Mouse (Mus musculus) lung, embryonic 15.5 days (tissue): ENCODE results near the gene Filip1. TPM values are rescaled to one million over a fixed set of nuclear protein-coding genes. Genes with fewer than 3 reads are reported as not detected.

Experiments
- ATAC-seq: fragments of 200-750 bp; cut with Nextera tagmentation; 2 replicates; pipeline ENCODE4 v1.8.0; 2017; ENCODE audit warnings: moderate number of reproducible peaks, borderline replicate concordance; ENCODE audit not compliant: low FRiP score, low TSS enrichment; ENCODE audit errors: extremely low read depth
- H3K27ac ChIP-seq: fragments of 300-500 bp; sonication (generic); 2 replicates; pipeline ENCODE4 v1.5.1; 2015; ENCODE audit warnings: moderate library complexity, mild to moderate bottlenecking, inconsistent platforms
- H3K27me3 ChIP-seq: fragments of 300-500 bp; sonication (generic); 2 replicates; pipeline ENCODE4 v1.6.1; 2015; ENCODE audit warnings: inconsistent platforms
- H3K36me3 ChIP-seq: fragments of 300-500 bp; sonication (generic); 2 replicates; pipeline ENCODE4 v1.6.1; 2015; ENCODE audit warnings: inconsistent platforms
- H3K4me1 ChIP-seq: fragments of 300-500 bp; sonication (generic); 2 replicates; pipeline ENCODE4 v1.6.1; 2015; ENCODE audit warnings: inconsistent platforms
- H3K4me2 ChIP-seq: fragments of 300-500 bp; sonication (generic); 2 replicates; pipeline ENCODE4 v1.6.1; 2015; ENCODE audit warnings: inconsistent platforms, mild to moderate bottlenecking, moderate library complexity
- H3K4me3 ChIP-seq: fragments of 300-500 bp; sonication (generic); 2 replicates; pipeline ENCODE4 v1.5.1; 2015; ENCODE audit warnings: mild to moderate bottlenecking, inconsistent platforms
- H3K9ac ChIP-seq: fragments of 300-500 bp; sonication (generic); 2 replicates; pipeline ENCODE4 v1.6.1; 2015; ENCODE audit warnings: inconsistent platforms
- H3K9me3 ChIP-seq: fragments of 300-500 bp; sonication (generic); 2 replicates; pipeline ENCODE4 v1.6.1; 2016; ENCODE audit warnings: inconsistent platforms
- WGBS: fragments of 180-500 bp; shearing (Covaris S2); methylation state at CpG from one replicate; pipeline ENCODE4 v1.1.7; 2015; 5-methylcytosine and 5-hydroxymethylcytosine counted together
- polyA plus RNA-seq: library from polyadenylated mRNA; unstranded; fragments of >200 nt; fragmentation: Nextera tagmentation; extraction: Ambion mirVana; gene quantifications from 2 replicates; pipeline ENCODE4 v1.2.1, GENCODE M21; 2015

The Filip1 gene
- polyA plus RNA-seq, 1 experiment from 2014 or later, result 13.3 TPM

DNA sequence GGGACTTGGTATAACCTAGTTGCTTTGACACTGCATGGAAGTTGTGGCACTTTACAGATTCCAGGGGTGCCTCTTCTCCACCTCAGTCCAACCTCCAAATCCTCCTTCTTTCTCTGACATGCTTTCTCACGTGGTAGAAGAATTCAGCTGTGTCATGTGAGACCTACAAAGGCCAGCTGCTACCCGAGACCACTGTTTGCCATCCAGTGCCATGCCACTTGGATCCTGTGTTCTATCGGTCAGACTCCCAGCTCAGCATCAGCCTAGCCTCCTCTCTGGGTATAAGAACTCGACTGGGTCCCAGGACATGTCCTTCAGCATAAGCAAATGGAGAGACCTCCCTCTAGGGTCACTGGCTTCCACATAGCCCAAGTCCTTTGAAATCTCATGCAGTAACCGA lies 47.6 kb downstream of the Filip1 start:
- Histone ChIP-seq H3K4me2 (no peak overlapping the region; the same call in 1 of the 2 replicates), H3K4me3 (no peak overlapping the region), H3K27ac (no peak overlapping the region), H3K27me3 (no peaks in the 10 kb centered on the region), H3K4me1 (peaks cover 28% of the 10 kb centered on the region), H3K36me3 (no peaks in the 10 kb centered on the region), H3K9me3 (no peaks in the 10 kb centered on the region), H3K9ac (no peak overlapping the region)
- WGBS, result 67% methylated on average over 5 of the region's 5 CpGs
- ATAC-seq, result no peak

- Histone ChIP-seq H3K27me3 (no peaks in the 10 kb centered on the region), H3K9ac (no peak overlapping the region), H3K4me3 (peak overlapping the region; percentile 17), H3K27ac (peak overlapping the region; percentile 72), H3K9me3 (no peaks in the 10 kb centered on the region), H3K4me2 (peak overlapping the region; percentile 42), H3K4me1 (peaks cover 13% of the 10 kb centered on the region), H3K36me3 (no peaks in the 10 kb centered on the region)
- ATAC-seq, result peak; percentile 70
- WGBS, result 44% methylated on average over 16 of the region's 16 CpGs
Measured at GRCm38 (mm10) chr9:79961630-79962285, 50.9 kb downstream of the Filip1 start.

- H3K9me3 ChIP-seq, result no peaks in the 10 kb centered on the region
- no peak overlapping the region for H3K27ac ChIP-seq
- no peaks in the 10 kb centered on the region for H3K36me3 ChIP-seq
- no peak overlapping the region for H3K9ac ChIP-seq
- H3K27me3 ChIP-seq, result no peaks in the 10 kb centered on the region
- 73% methylated on average over 6 of the region's 6 CpGs for WGBS
- peaks cover 5% of the 10 kb centered on the region for H3K4me1 ChIP-seq
- no peak overlapping the region for H3K4me3 ChIP-seq
- no peak for ATAC-seq
- no peak overlapping the region for H3K4me2 ChIP-seq
Measured at GRCm38 (mm10) chr9:79960453-79960852, 52.2 kb downstream of the Filip1 start.

DNA sequence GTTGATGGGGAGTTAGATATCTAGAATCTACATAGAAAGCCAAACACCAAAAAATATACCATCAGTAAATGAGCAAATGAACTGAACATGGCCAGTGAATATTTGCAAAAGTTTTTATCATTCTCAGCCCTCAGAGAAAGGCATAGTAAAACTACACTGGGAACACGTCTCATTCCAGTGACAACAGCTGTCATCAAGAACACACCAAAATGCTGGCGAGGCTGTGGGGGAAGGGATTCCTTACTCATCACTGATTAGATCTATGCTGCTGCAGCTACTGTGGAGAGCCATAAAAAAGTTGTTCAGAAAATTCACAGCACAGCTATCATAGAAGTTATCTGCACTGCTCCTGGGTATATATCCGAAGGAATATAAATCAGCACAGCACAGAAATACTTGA lies 54.3 kb downstream of the Filip1 start:
- Histone ChIP-seq H3K27ac (no peak overlapping the region), H3K4me2 (no peak overlapping the region), H3K4me3 (no peak overlapping the region), H3K27me3 (no peaks in the 10 kb centered on the region), H3K4me1 (0 out of 2 replicates have a peak, but pooled peaks cover 10% of the 10 kb centered on the region), H3K36me3 (no peaks in the 10 kb centered on the region), H3K9me3 (no peaks in the 10 kb centered on the region), H3K9ac (no peak overlapping the region)
- ATAC-seq, result no peak
- WGBS, result 58% methylated on average over 3 of the region's 3 CpGs

GRCm38 (mm10) chr9:79954944-79955343 lies 57.7 kb downstream of the Filip1 start:
- Histone ChIP-seq H3K36me3 (no peaks in the 10 kb centered on the region), H3K4me3 (no peak overlapping the region), H3K27me3 (no peaks in the 10 kb centered on the region), H3K9ac (no peak overlapping the region), H3K27ac (no peak overlapping the region), H3K4me2 (no peak overlapping the region), H3K9me3 (no peaks in the 10 kb centered on the region), H3K4me1 (0 out of 2 replicates have a peak, but pooled peaks cover 12% of the 10 kb centered on the region)
- peak; percentile 42; the same call in 1 of the 2 replicates for ATAC-seq
- 44% methylated on average over 5 of the region's 5 CpGs for WGBS

- H3K9me3 ChIP-seq, result no peaks in the 10 kb centered on the region
- no peaks in the 10 kb centered on the region for H3K36me3 ChIP-seq
- no peaks in the 10 kb centered on the region for H3K27me3 ChIP-seq
- no peak overlapping the region for H3K4me2 ChIP-seq
- no peak for ATAC-seq
- no peak overlapping the region for H3K4me3 ChIP-seq
- no peak overlapping the region for H3K9ac ChIP-seq
- no peak overlapping the region for H3K27ac ChIP-seq
- 0 out of 2 replicates have a peak, but pooled peaks cover 12% of the 10 kb centered on the region for H3K4me1 ChIP-seq
- WGBS, result 63% methylated on average over 8 of the region's 8 CpGs
Measured at GRCm38 (mm10) chr9:79951984-79952383, 60.7 kb downstream of the Filip1 start.

- Histone ChIP-seq H3K9me3 (no peaks in the 10 kb centered on the region), H3K4me2 (no peak overlapping the region), H3K36me3 (no peaks in the 10 kb centered on the region), H3K27ac (no peak overlapping the region), H3K4me3 (no peak overlapping the region), H3K4me1 (0 out of 2 replicates have a peak, but pooled peaks cover 12% of the 10 kb centered on the region), H3K9ac (no peak overlapping the region), H3K27me3 (no peaks in the 10 kb centered on the region)
- ATAC-seq, result no peak
- WGBS, result 90% methylated on average over 5 of the region's 5 CpGs
Measured at GRCm38 (mm10) chr9:79951339-79951738, 61.3 kb downstream of the Filip1 start.

DNA sequence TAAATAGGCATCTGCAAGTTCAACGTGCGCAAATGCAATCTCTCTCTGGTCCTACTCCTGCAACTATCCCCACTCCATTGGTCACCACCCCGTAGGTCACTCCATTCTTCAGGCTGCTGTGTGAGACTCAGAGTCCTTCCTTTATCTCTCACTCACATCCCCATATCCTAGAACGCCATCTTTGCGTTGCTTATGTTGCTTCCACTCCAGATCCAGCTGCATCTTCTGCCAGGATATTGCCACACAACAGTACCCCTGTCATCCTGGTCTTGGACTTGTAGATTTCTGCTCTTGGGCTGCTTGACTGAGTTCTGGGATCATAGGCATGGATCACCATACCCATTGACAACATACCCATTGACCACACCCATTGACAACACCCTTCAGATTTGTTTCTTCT lies 62.0 kb downstream of the Filip1 start:
- 88% methylated on average over 5 of the region's 5 CpGs for WGBS
- Histone ChIP-seq H3K27me3 (no peaks in the 10 kb centered on the region), H3K4me1 (peaks cover 15% of the 10 kb centered on the region), H3K4me2 (no peak overlapping the region), H3K9ac (no peak overlapping the region), H3K9me3 (no peaks in the 10 kb centered on the region), H3K4me3 (no peak overlapping the region), H3K27ac (no peak overlapping the region), H3K36me3 (no peaks in the 10 kb centered on the region)
- ATAC-seq, result no peak

DNA sequence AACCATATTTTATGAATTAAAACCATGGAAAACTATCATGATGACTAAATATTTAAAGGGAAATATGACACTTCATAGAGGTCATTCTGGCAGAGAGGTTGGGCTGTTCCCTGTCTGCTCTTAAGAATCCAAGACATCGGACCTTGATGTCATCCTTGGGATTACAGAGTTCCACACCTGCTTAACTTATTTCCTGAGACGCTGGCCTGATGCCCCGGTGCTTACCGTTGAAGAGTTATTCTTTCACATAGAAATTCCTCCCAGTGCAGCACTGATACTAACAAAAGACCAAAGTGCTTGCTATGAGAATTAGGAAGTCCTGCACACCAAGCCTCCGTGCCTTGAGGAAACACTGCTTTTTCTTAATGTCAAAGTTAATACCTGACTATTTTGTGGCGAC lies 62.6 kb downstream of the Filip1 start:
- Histone ChIP-seq H3K4me3 (no peak overlapping the region), H3K4me1 (peaks cover 18% of the 10 kb centered on the region), H3K9me3 (no peaks in the 10 kb centered on the region), H3K9ac (no peak overlapping the region), H3K4me2 (no peak overlapping the region), H3K27me3 (no peaks in the 10 kb centered on the region), H3K36me3 (no peaks in the 10 kb centered on the region), H3K27ac (no peak overlapping the region)
- ATAC-seq, result no peak
- 41% methylated on average over 6 of the region's 6 CpGs for WGBS

DNA sequence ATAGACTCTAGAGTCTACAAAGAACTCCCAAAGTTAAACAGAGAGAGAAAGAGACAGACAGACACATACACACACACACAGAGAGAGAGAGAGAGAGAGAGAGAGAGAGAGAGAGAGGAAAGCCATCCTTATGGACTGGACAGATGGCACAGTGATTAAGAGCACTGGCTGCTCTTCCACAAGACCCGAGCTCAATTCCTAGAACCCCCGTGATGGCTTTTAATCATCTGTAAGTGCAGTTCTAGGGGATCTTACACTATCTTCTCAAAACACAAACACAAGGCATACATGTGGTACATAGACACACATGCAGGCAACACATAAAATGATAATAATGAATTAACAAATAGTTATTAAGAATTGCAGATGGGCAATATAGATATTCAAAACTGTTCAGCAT lies 64.3 kb downstream of the Filip1 start:
- Histone ChIP-seq H3K4me1 (peaks cover 24% of the 10 kb centered on the region), H3K4me2 (no peak overlapping the region), H3K27ac (no peak overlapping the region), H3K4me3 (no peak overlapping the region), H3K9ac (no peak overlapping the region), H3K9me3 (no peaks in the 10 kb centered on the region), H3K36me3 (no peaks in the 10 kb centered on the region), H3K27me3 (no peaks in the 10 kb centered on the region)
- ATAC-seq, result no peak
- 79% methylated on average over 2 of the region's 2 CpGs for WGBS

DNA sequence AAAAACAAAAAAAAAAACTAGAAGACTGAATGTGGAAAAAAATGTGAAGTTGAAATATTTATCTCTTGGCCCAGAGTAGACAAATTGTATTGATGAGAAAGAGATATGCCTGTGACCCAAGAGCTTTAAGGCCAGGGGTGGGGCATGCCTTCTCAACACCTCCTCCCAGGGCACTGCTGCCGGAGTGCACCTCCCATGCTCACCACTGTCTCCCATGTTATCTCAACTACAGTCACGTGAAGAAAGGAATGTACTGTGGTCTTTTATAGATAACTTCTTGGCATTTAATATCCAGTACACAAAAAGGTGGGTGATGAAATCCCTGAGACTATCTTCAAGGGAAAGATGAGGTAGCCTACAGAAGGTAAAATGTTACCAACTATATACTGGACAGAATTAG lies 64.7 kb downstream of the Filip1 start:
- 63% methylated on average over 2 of the region's 2 CpGs for WGBS
- Histone ChIP-seq H3K4me1 (peaks cover 24% of the 10 kb centered on the region), H3K27ac (no peak overlapping the region), H3K4me3 (no peak overlapping the region), H3K9ac (no peak overlapping the region), H3K4me2 (no peak overlapping the region), H3K9me3 (no peaks in the 10 kb centered on the region), H3K36me3 (no peaks in the 10 kb centered on the region), H3K27me3 (no peaks in the 10 kb centered on the region)
- no peak for ATAC-seq

GRCm38 (mm10) chr9:79947414-79947813 lies 65.2 kb downstream of the Filip1 start:
- no peak for ATAC-seq
- Histone ChIP-seq H3K9ac (no peak overlapping the region), H3K36me3 (no peaks in the 10 kb centered on the region), H3K9me3 (no peaks in the 10 kb centered on the region), H3K4me1 (peaks cover 24% of the 10 kb centered on the region), H3K4me2 (no peak overlapping the region), H3K27me3 (no peaks in the 10 kb centered on the region), H3K4me3 (no peak overlapping the region), H3K27ac (no peak overlapping the region)
- WGBS, result 72% methylated on average over 3 of the region's 3 CpGs
